In the genomic region with DNA sequence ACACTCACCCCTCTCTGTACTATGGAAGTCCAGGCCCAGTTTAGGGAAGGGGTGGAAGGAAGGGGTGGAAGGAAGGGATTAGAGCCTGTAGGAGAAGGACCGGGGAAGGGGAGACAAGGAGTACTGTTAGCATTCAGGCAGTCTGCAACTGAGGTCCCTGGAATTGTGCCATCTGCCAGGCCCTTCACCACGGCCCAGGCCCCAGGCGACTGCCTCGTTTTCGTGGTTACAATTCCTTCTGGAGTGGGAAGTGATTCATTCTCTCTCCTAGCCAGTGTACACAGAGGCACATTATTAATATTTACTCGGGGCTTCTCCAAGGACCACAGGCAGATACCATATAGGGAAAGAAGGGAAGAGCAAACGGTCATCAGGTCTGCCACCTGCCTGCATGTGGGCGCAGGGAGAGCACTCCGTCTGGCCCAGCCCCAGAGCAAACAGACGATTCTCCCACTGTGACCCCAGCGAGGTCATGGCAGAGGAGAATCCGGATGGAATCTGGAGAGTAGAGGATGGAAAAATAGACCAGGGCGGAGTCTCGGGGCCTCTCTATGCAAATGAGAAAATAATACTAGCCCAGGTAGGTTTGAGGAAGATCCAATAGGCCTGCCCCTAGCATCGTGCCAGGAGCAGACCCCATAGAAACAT, we compare ENCODE assay signal across 11 mouse cellular contexts.
DNase-seq lines count a peak whose midpoint lies in the region; ATAC-seq and TF ChIP-seq lines count a peak whose summit lies in the region.
"Had no signal": no experiment of that assay in that cellular context is flagged by ENCODE, and none has a peak within 500 bp of the region (broad histone marks: within the 10 kb centered on the region; RNA-seq: fewer than 3 reads in every experiment).

No protein-coding gene starts in this region.

- no peak overlapping the region for H3K4me3 ChIP-seq in hindbrain, embryonic 14.5 days (replicated peaks; ENCODE audit: low read length)
- H3K4me3 ChIP-seq in midbrain, embryonic 13.5 days (replicated peaks): no peak overlapping the region
- H3K4me3 ChIP-seq in layer of hippocampus, adult 2 months: no peak overlapping the region
- H3K4me3 ChIP-seq: gastrocnemius, adult 2 months; myocyte had no signal

- peak overlapping the region; percentile 72 for H3K27ac ChIP-seq in hindbrain, embryonic 14.5 days
- peak overlapping the region; percentile 54 for H3K27ac ChIP-seq in midbrain, embryonic 13.5 days
- H3K27ac ChIP-seq in layer of hippocampus, adult 2 months: no peak overlapping the region
- H3K27ac ChIP-seq: gastrocnemius, adult 2 months had no signal

- no peak for ATAC-seq in cerebellum, adult (ENCODE audit: insufficient number of reproducible peaks, low FRiP score, low TSS enrichment)
- peak; percentile 48 for ATAC-seq in Patski
- ATAC-seq in hindbrain, embryonic 14.5 days (ENCODE audit: low FRiP score): no peak
- 0 out of 2 replicates have a peak, but pooled peaks have one; percentile 13 for ATAC-seq in midbrain, embryonic 13.5 days
- ATAC-seq in CD4-positive, CD25-positive, alpha-beta regulatory T cell, adult 4 months: no peak

- no peaks in the 10 kb centered on the region for H3K36me3 ChIP-seq in hindbrain, embryonic 14.5 days (replicated peaks; ENCODE audit: control insufficient read depth, insufficient read depth)
- no peaks in the 10 kb centered on the region for H3K36me3 ChIP-seq in midbrain, embryonic 13.5 days

- H3K4me2 ChIP-seq in hindbrain, embryonic 14.5 days (replicated peaks): peak overlapping the region; percentile 17; the same call in 1 of the 2 replicates
- H3K4me2 ChIP-seq in midbrain, embryonic 13.5 days (replicated peaks): no peak overlapping the region

- POLR2A ChIA-PET in Patski (lab: Charles Lee): interaction anchor here (0.5 kb wide), 1 partner anchor 76 kb away, joined by 3 read pairs; no protein-coding TSS in a partner anchor

- peak; percentile 14 for DNase-seq in cerebellum, adult 9-11 months
- DNase-seq in Patski (ENCODE audit: low read depth, low spot score): peak; percentile 17
- no peak for DNase-seq in hindbrain, embryonic 14.5 days (ENCODE audit: low spot score)
- DNase-seq in thymus, postnatal 0 days (ENCODE audit: low spot score): no peak
- no peak for DNase-seq in layer of hippocampus, adult 2 months (ENCODE audit: low spot score in 2 of 2)
- DNase-seq: gastrocnemius, adult 2 months; right cerebral cortex, postnatal 4 days had no signal

- WGBS in hindbrain, embryonic 14.5 days: 40% methylated on average over 15 of the region's 15 CpGs
- WGBS in midbrain, embryonic 13.5 days: 53% methylated on average over 15 of the region's 15 CpGs

- H3K4me1 ChIP-seq in hindbrain, embryonic 14.5 days (replicated peaks; ENCODE audit: control insufficient read depth, insufficient read depth, low read length): peaks cover 51% of the 10 kb centered on the region
- peaks cover 63% of the 10 kb centered on the region for H3K4me1 ChIP-seq in midbrain, embryonic 13.5 days (replicated peaks)

- CTCF ChIA-PET in Patski (lab: Charles Lee): no interaction called here

- in situ Hi-C loops in Patski (cut with MboI; ENCODE audit: low pct_unique_long_range_greater_than_20kb): no loop called here

- H3K9ac ChIP-seq in hindbrain, embryonic 14.5 days: peak overlapping the region; percentile 20; the same call in 1 of the 2 replicates
- H3K9ac ChIP-seq in midbrain, embryonic 13.5 days (replicated peaks): no peak overlapping the region

- no peaks in the 10 kb centered on the region for H3K9me3 ChIP-seq in hindbrain, embryonic 14.5 days (ENCODE audit: control insufficient read depth, low read length)
- H3K9me3 ChIP-seq in midbrain, embryonic 13.5 days: no peaks in the 10 kb centered on the region

- peaks cover 4% of the 10 kb centered on the region for H3K27me3 ChIP-seq in Patski
- no peaks in the 10 kb centered on the region for H3K27me3 ChIP-seq in hindbrain, embryonic 14.5 days (ENCODE audit: control insufficient read depth, insufficient read depth, low read length)
- H3K27me3 ChIP-seq in midbrain, embryonic 13.5 days: no peaks in the 10 kb centered on the region

- no peak for TF ChIP-seq CTCF in Patski (IDR thresholded peaks at IDR 0.05)
- no peak for TF ChIP-seq CTCF in layer of hippocampus, adult 2 months (conservative IDR thresholded peaks at IDR 0.05)

Comparison
In these comparisons a context has a peak if more than half of its experiments do, and no peak if none do; other contexts are left out.
1. DNase-seq: peak in cerebellum, adult 9-11 months (single experiment) and Patski (single experiment); none in hindbrain, embryonic 14.5 days (single experiment), thymus, postnatal 0 days (single experiment) and layer of hippocampus, adult 2 months (0 of 2).
2. ATAC-seq: peak in Patski (single experiment) and midbrain, embryonic 13.5 days (single experiment); none in cerebellum, adult (single experiment), hindbrain, embryonic 14.5 days (single experiment) and CD4-positive, CD25-positive, alpha-beta regulatory T cell, adult 4 months (single experiment).